Mouse (Mus musculus) lung, embryonic 16.5 days (tissue): Measurements from ENCODE around the gene 4930539E08Rik. TPM values are rescaled to one million over a fixed set of nuclear protein-coding genes. Genes with fewer than 3 reads are reported as not detected.

ENCODE experiments used
- ATAC-seq: fragments of 200-750 bp; cut with Nextera tagmentation; 2 replicates; pipeline ENCODE4 v1.8.0; 2017; ENCODE audit warnings: low read depth, mild to moderate bottlenecking, moderate library complexity
- H3K27ac ChIP-seq: fragments of 300-500 bp; sonication (generic); 2 replicates; pipeline ENCODE4 v1.5.1; 2014; ENCODE audit warnings: mild to moderate bottlenecking, control low read depth, low read length
- H3K27me3 ChIP-seq: fragments of 300-500 bp; sonication (generic); 2 replicates; pipeline ENCODE4 v1.6.1; 2014; ENCODE audit warnings: low read depth, low read length, mixed read lengths; ENCODE audit not compliant: control insufficient read depth, insufficient read depth
- H3K36me3 ChIP-seq: fragments of 300-500 bp; sonication (generic); 2 replicates; pipeline ENCODE4 v1.6.1; 2014; ENCODE audit warnings: low read length; ENCODE audit not compliant: control insufficient read depth, insufficient read depth
- H3K4me1 ChIP-seq: fragments of 300-500 bp; sonication (generic); replicated peaks from 2 replicates; pipeline ENCODE4 v1.6.1; 2014; ENCODE audit warnings: low read length, mixed read lengths; ENCODE audit not compliant: control insufficient read depth, insufficient read depth
- H3K4me2 ChIP-seq: fragments of 300-500 bp; sonication (generic); 2 replicates; pipeline ENCODE4 v1.6.1; 2014; ENCODE audit warnings: low read depth, low read length, control low read depth
- H3K4me3 ChIP-seq: fragments of 300-500 bp; sonication (generic); 2 replicates; pipeline ENCODE4 v1.5.1; 2014; ENCODE audit warnings: mild to moderate bottlenecking, low read length, control low read depth
- H3K9ac ChIP-seq: fragments of 300-500 bp; sonication (generic); 2 replicates; pipeline ENCODE4 v1.6.1; 2014; ENCODE audit warnings: low read length, control low read depth
- H3K9me3 ChIP-seq: fragments of 300-500 bp; sonication (generic); 2 replicates; pipeline ENCODE4 v1.6.1; 2016; ENCODE audit warnings: low read length; ENCODE audit not compliant: control insufficient read depth
- WGBS: fragments of 180-500 bp; shearing (Covaris S2); extraction: QIAGEN DNeasy Blood & Tissue Kit; methylation state at CpG from one replicate; pipeline ENCODE4 v1.1.7; 2014; 5-methylcytosine and 5-hydroxymethylcytosine counted together
- polyA plus RNA-seq: library from polyadenylated mRNA; unstranded; fragments of >200 nt; fragmentation: Nextera tagmentation; extraction: Ambion mirVana; gene quantifications from 2 replicates; pipeline ENCODE4 v1.2.1, GENCODE M21; 2015

Gene 4930539E08Rik
- polyA plus RNA-seq, 1 experiment from 2014 or later: 0.08 TPM

GRCm38 (mm10) chr17:28856030-28856429 is 59.1 kb downstream of the 4930539E08Rik start:
- no peak for ATAC-seq
- H3K27me3 ChIP-seq: no peaks in the 10 kb centered on the region
- no peak overlapping the region for H3K27ac ChIP-seq
- 56% methylated on average over 3 of the region's 3 CpGs for WGBS
- no peaks in the 10 kb centered on the region for H3K4me1 ChIP-seq
- no peaks in the 10 kb centered on the region for H3K36me3 ChIP-seq
- no peak overlapping the region for H3K4me2 ChIP-seq
- no peak overlapping the region for H3K9ac ChIP-seq
- peaks cover 6% of the 10 kb centered on the region for H3K9me3 ChIP-seq
- no peak overlapping the region for H3K4me3 ChIP-seq

GRCm38 (mm10) chr17:28855166-28855885 is 59.8 kb downstream of the 4930539E08Rik start:
- 65% methylated on average over 9 of the region's 9 CpGs for WGBS
- Histone ChIP-seq H3K4me3 (no peak overlapping the region), H3K27me3 (no peaks in the 10 kb centered on the region), H3K4me2 (no peak overlapping the region), H3K9ac (no peak overlapping the region), H3K9me3 (peaks cover 6% of the 10 kb centered on the region), H3K36me3 (no peaks in the 10 kb centered on the region), H3K27ac (no peak overlapping the region), H3K4me1 (no peaks in the 10 kb centered on the region)
- ATAC-seq: no peak

GRCm38 (mm10) chr17:28854377-28854776 is 60.7 kb downstream of the 4930539E08Rik start:
- 77% methylated on average over 7 of the region's 7 CpGs for WGBS
- Histone ChIP-seq H3K36me3 (no peaks in the 10 kb centered on the region), H3K27ac (no peak overlapping the region), H3K4me1 (no peaks in the 10 kb centered on the region), H3K9ac (no peak overlapping the region), H3K9me3 (peaks cover 6% of the 10 kb centered on the region), H3K4me2 (no peak overlapping the region), H3K4me3 (no peak overlapping the region), H3K27me3 (no peaks in the 10 kb centered on the region)
- ATAC-seq: no peak

GRCm38 (mm10) chr17:28850511-28850910 is 64.6 kb downstream of the 4930539E08Rik start:
- H3K27ac ChIP-seq: no peak overlapping the region
- 97% methylated on average over 5 of the region's 5 CpGs for WGBS
- no peaks in the 10 kb centered on the region for H3K9me3 ChIP-seq

GRCm38 (mm10) chr17:28846974-28847617 is 68.0 kb downstream of the 4930539E08Rik start:
- peak overlapping the region; percentile 61 for H3K27ac ChIP-seq
- H3K27me3 ChIP-seq: no peaks in the 10 kb centered on the region
- no peak overlapping the region for H3K4me3 ChIP-seq
- ATAC-seq: peak; percentile 83
- peaks cover 8% of the 10 kb centered on the region; the same call in 1 of the 2 replicates for H3K4me1 ChIP-seq
- no peaks in the 10 kb centered on the region for H3K36me3 ChIP-seq
- 15% methylated on average over 11 of the region's 11 CpGs for WGBS
- 0 out of 2 replicates have a peak, but pooled peaks cover under 1% of the 10 kb centered on the region for H3K9me3 ChIP-seq
- H3K9ac ChIP-seq: no peak overlapping the region
- no peak overlapping the region for H3K4me2 ChIP-seq

More at GRCm38 (mm10) chr17:28850511-28850910, 64.6 kb downstream of the 4930539E08Rik start:
- no peaks in the 10 kb centered on the region for H3K27me3 ChIP-seq
- no peak overlapping the region for H3K9ac ChIP-seq
- H3K36me3 ChIP-seq: no peaks in the 10 kb centered on the region
- peaks cover 8% of the 10 kb centered on the region; the same call in 1 of the 2 replicates for H3K4me1 ChIP-seq
- H3K4me2 ChIP-seq: no peak overlapping the region
- no peak for ATAC-seq
- no peak overlapping the region for H3K4me3 ChIP-seq

Other genes with a start within 250 kb of the 4930539E08Rik start
- 0.43 and 0.74 TPM in 2 replicates for gene Slc26a8, start 225.1 kb downstream of the 4930539E08Rik start, polyA plus RNA-seq
- 46.1 and 49.8 TPM in 2 replicates for gene Mapk14, start 224.0 kb downstream of the 4930539E08Rik start, polyA plus RNA-seq
- gene AC170998.1, start 189.2 kb downstream of the 4930539E08Rik start, polyA plus RNA-seq: 2.7 and 3.2 TPM in 2 replicates
- 78.6 and 80.0 TPM in 2 replicates for gene Mapk13, start 146.0 kb downstream of the 4930539E08Rik start, polyA plus RNA-seq
- 9.5 and 10.6 TPM in 2 replicates for gene Brpf3, start 114.2 kb downstream of the 4930539E08Rik start, polyA plus RNA-seq
- not detected in 2 replicates for gene Pnpla1, start 56.9 kb downstream of the 4930539E08Rik start, polyA plus RNA-seq
- 0.15 TPM in 1 of 2 replicates, not detected in the other for gene Pxt1, start 28.5 kb upstream of the 4930539E08Rik start, polyA plus RNA-seq
- 76.4 and 83.2 TPM in 2 replicates for gene Kctd20, start 36.6 kb upstream of the 4930539E08Rik start, polyA plus RNA-seq
- 103 and 113 TPM in 2 replicates for gene Stk38, start 92.7 kb upstream of the 4930539E08Rik start, polyA plus RNA-seq
- 563 and 593 TPM in 2 replicates for gene Srsf3, start 117.3 kb upstream of the 4930539E08Rik start, polyA plus RNA-seq
- 41.3 and 43.7 TPM in 2 replicates for gene Cdkn1a, start 175.7 kb upstream of the 4930539E08Rik start, polyA plus RNA-seq
- 1.1 TPM in 2 replicates for gene Rab44, start 198.8 kb upstream of the 4930539E08Rik start, polyA plus RNA-seq